Mouse (Mus musculus) right cerebral cortex, postnatal 10 days (tissue): ENCODE data around the gene Top2a.
"Not testable (repeated sequence)": the region's sequence is repeated elsewhere in the genome, so short reads cannot be mapped to it uniquely, and the experiment has no call there.

Experiments
- DNase-seq, 2 experiments: peaks; one replicate each; pipeline ENCODE4 v3.0.0; 2021; ENCODE audit warnings: low spot score in 2 of 2

Top2a gene

GRCm38 (mm10) chr11:99041051-99041729 is 17.2 kb upstream of the Top2a start, which contains the start of gene Igfbp4:
Igfbp4 (plus strand) TSS chr11:99041244.
- DNase-seq: peak; percentile 67 to 72

GRCm38 (mm10) chr11:99040346-99040974 is 16.5 kb upstream of the Top2a start:
- DNase-seq: peak; percentile 60 to 61

GRCm38 (mm10) chr11:99039782-99040181 is 15.8 kb upstream of the Top2a start:
- DNase-seq: peak; percentile 87 to 90

GRCm38 (mm10) chr11:99036254-99036653 is 12.3 kb upstream of the Top2a start:
- DNase-seq: no peak

GRCm38 (mm10) chr11:99035350-99035749 is 11.4 kb upstream of the Top2a start:
- DNase-seq: no peak

GRCm38 (mm10) chr11:99026899-99027440 is 3.0 kb upstream of the Top2a start:
- no peak for DNase-seq

GRCm38 (mm10) chr11:99025878-99026277 is 1.9 kb upstream of the Top2a start:
- DNase-seq: no peak

- DNase-seq: no peak
These were observed 612 bp upstream of the Top2a start for GRCm38 (mm10) chr11:99024468-99025134.

GRCm38 (mm10) chr11:99023094-99023493 is 895 bp downstream of the Top2a start:
- no peak for DNase-seq

GRCm38 (mm10) chr11:99022384-99022933 is 1.5 kb downstream of the Top2a start:
- no peak for DNase-seq

- DNase-seq: no peak
These were observed 4.1 kb downstream of the Top2a start for GRCm38 (mm10) chr11:99019844-99020243.

- DNase-seq: no peak
These were observed 10.1 kb downstream of the Top2a start for GRCm38 (mm10) chr11:99013856-99014255.

- no peak for DNase-seq
These were observed 13.3 kb downstream of the Top2a start for GRCm38 (mm10) chr11:99010706-99011105.

- DNase-seq: no peak
These were observed 13.9 kb downstream of the Top2a start for GRCm38 (mm10) chr11:99010124-99010523.

- DNase-seq: no peak
These were observed 17.2 kb downstream of the Top2a start for GRCm38 (mm10) chr11:99006788-99007187.

GRCm38 (mm10) chr11:98999243-98999642 is 24.7 kb downstream of the Top2a start:
- DNase-seq: no peak

- no peak for DNase-seq
These were observed 25.2 kb downstream of the Top2a start for GRCm38 (mm10) chr11:98998776-98999175.

- no peak for DNase-seq
These were observed 26.3 kb downstream of the Top2a start for GRCm38 (mm10) chr11:98997659-98998058.

GRCm38 (mm10) chr11:98995987-98996386 is 28.0 kb downstream of the Top2a start:
- DNase-seq: no peak

- DNase-seq: no peak
These were observed 33.1 kb downstream of the Top2a start for GRCm38 (mm10) chr11:98990866-98991265.

GRCm38 (mm10) chr11:98988260-98988659 is 35.7 kb downstream of the Top2a start:
- not testable (repeated sequence) for DNase-seq

- DNase-seq: no peak
These were observed 38.4 kb downstream of the Top2a start for GRCm38 (mm10) chr11:98985542-98985941.
